Mouse (Mus musculus) liver, embryonic 14.5 days (tissue): ENCODE results near the gene Nadk. TPM values are rescaled to one million over a fixed set of nuclear protein-coding genes. Genes with fewer than 3 reads are reported as not detected.

Experiments used
- ATAC-seq: fragments of 200-750 bp; cut with Nextera tagmentation; 2 replicates; pipeline ENCODE4 v1.8.0; 2017; ENCODE audit warnings: moderate number of reproducible peaks, mild to moderate bottlenecking, moderate library complexity; ENCODE audit not compliant: insufficient read depth
- DNase-seq, 3 experiments: peaks; one replicate each; pipeline ENCODE4 v3.0.0-alpha.2; 2012 to 2013; ENCODE audit warnings: low read depth in 3 of 3, low spot score in 3 of 3
- H3K27ac ChIP-seq: fragments of 300-500 bp; sonication (generic); 2 replicates; pipeline ENCODE4 v1.5.1; 2014; ENCODE audit warnings: moderate library complexity, mild to moderate bottlenecking, control low read depth, inconsistent platforms
- H3K27me3 ChIP-seq: fragments of 300-500 bp; sonication (generic); 2 replicates; pipeline ENCODE4 v1.6.1; 2014; ENCODE audit warnings: mild to moderate bottlenecking, low read length, moderate library complexity; ENCODE audit not compliant: control insufficient read depth, insufficient read depth
- H3K36me3 ChIP-seq: fragments of 300-500 bp; sonication (generic); replicated peaks from 2 replicates; pipeline ENCODE4 v1.6.1; 2014; ENCODE audit warnings: low read depth; ENCODE audit not compliant: control insufficient read depth, insufficient read depth
- H3K4me1 ChIP-seq, 2 experiments: fragments of 200-500 bp in 1 of 2; fragments of 300-500 bp in 1 of 2; sonication (generic) in 1 of 2; replicated peaks; 2 replicates each; pipeline ENCODE4 v1.6.1; 2012 to 2014; ENCODE audit warnings: antibody characterized with exemption in 1 of 2, inconsistent platforms in 1 of 2, low read length in 1 of 2; ENCODE audit not compliant: control insufficient read depth in 2 of 2, insufficient read depth in 2 of 2
- H3K4me2 ChIP-seq: fragments of 300-500 bp; sonication (generic); 2 replicates; pipeline ENCODE4 v1.6.1; 2014; ENCODE audit warnings: low read depth, mild to moderate bottlenecking, control low read depth, moderate library complexity
- H3K4me3 ChIP-seq, 2 experiments: fragments of 200-500 bp in 1 of 2; fragments of 300-500 bp in 1 of 2; sonication (generic) in 1 of 2; 2 replicates each; pipeline ENCODE4 v1.5.1; 2012 to 2014; ENCODE audit warnings: low read depth in 2 of 2, low read length in 2 of 2, mild to moderate bottlenecking in 2 of 2, control low read depth in 1 of 2, inconsistent platforms in 1 of 2, moderate library complexity in 1 of 2; ENCODE audit not compliant: insufficient read depth in 1 of 2
- H3K9ac ChIP-seq: fragments of 300-500 bp; sonication (generic); replicated peaks from 2 replicates; pipeline ENCODE4 v1.6.1; 2014; ENCODE audit warnings: mild to moderate bottlenecking, control low read depth, moderate library complexity
- H3K9me3 ChIP-seq: fragments of 300-500 bp; sonication (generic); 2 replicates; pipeline ENCODE4 v1.6.1; 2016; ENCODE audit warnings: low read length, mixed read lengths; ENCODE audit not compliant: control insufficient read depth
- CTCF ChIP-seq: IDR thresholded peaks from 2 replicates; pipeline ENCODE4 v1.5.1; 2016; ENCODE audit warnings: antibody characterized with exemption, low read depth, control low read depth
- EP300 ChIP-seq: IDR thresholded peaks from 2 replicates; pipeline ENCODE4 v1.6.1; 2016; ENCODE audit warnings: antibody characterized with exemption, low read depth
- WGBS: fragments of 180-500 bp; shearing (Covaris S2); extraction: QIAGEN DNeasy Blood & Tissue Kit; methylation state at CpG from one replicate; pipeline ENCODE4 v1.1.7; 2014; ENCODE audit not compliant: insufficient replicate concordance; 5-methylcytosine and 5-hydroxymethylcytosine counted together
- polyA plus RNA-seq, 2 experiments: library from polyadenylated mRNA; depleted of rRNA in 1 of 2; stranded (reverse) in 1 of 2; unstranded in 1 of 2; fragments of >200 nt; fragmentation: Nextera tagmentation in 1 of 2; extraction: Ambion mirVana in 1 of 2; gene quantifications; 2 replicates each; pipeline versions ENCODE4 v1.2.1 to v1.2.3; 2012 to 2014

Nadk gene
- polyA plus RNA-seq, 2 experiments, result 32.2 to 40.2 TPM

- no peaks in the 10 kb centered on the region for H3K27me3 ChIP-seq
- H3K4me2 ChIP-seq, result no peak overlapping the region
- H3K4me3 ChIP-seq, result no peak overlapping the region
- no peaks in the 10 kb centered on the region; a peak in 1 of 4 replicates for H3K4me1 ChIP-seq
- DNase-seq (no peak), ATAC-seq (no peak)
- H3K9me3 ChIP-seq, result no peaks in the 10 kb centered on the region
- WGBS, result 69% methylated on average over 6 of the region's 6 CpGs
- TF ChIP-seq EP300 (no peak), CTCF (no peak)
- peaks cover 52% of the 10 kb centered on the region for H3K36me3 ChIP-seq
- no peak overlapping the region for H3K9ac ChIP-seq
- no peak overlapping the region for H3K27ac ChIP-seq
Measured at GRCm38 (mm10) chr4:155630267-155630666, 68.1 kb downstream of the Nadk start.

- H3K9ac ChIP-seq, result no peak overlapping the region
- H3K4me1 ChIP-seq, result no peaks in the 10 kb centered on the region
- DNase-seq (no peak), ATAC-seq (no peak)
- no peak overlapping the region for H3K4me3 ChIP-seq
- no peaks in the 10 kb centered on the region for H3K9me3 ChIP-seq
- TF ChIP-seq EP300 (no peak), CTCF (no peak)
- H3K36me3 ChIP-seq, result peaks cover 53% of the 10 kb centered on the region
- H3K27ac ChIP-seq, result no peak overlapping the region
- no peak overlapping the region for H3K4me2 ChIP-seq
- H3K27me3 ChIP-seq, result no peaks in the 10 kb centered on the region
Measured at GRCm38 (mm10) chr4:155635766-155636499, 73.8 kb downstream of the Nadk start.

Other genes with a start within 250 kb of the Nadk start
- 0.71 and 0.99 TPM in 2 replicates for gene Prkcz, start 201.0 kb upstream of the Nadk start, polyA plus RNA-seq (2012; rRNA removed)
- 1.3 and 1.7 TPM in 2 replicates for gene Prkcz, start 201.0 kb upstream of the Nadk start, polyA plus RNA-seq (2014; fragmentation: Nextera tagmentation; extraction: Ambion mirVana)
- 0.02 TPM in 1 of 2 replicates, not detected in the other for gene Gabrd, start 164.3 kb upstream of the Nadk start, polyA plus RNA-seq (2012; rRNA removed)
- gene Gabrd, start 164.3 kb upstream of the Nadk start, polyA plus RNA-seq (2014; fragmentation: Nextera tagmentation; extraction: Ambion mirVana), result not detected in 2 replicates
- 0.03 and 0.08 TPM in 2 replicates for gene Cfap74, start 153.2 kb upstream of the Nadk start, polyA plus RNA-seq (2012; rRNA removed)
- 0.08 TPM in 1 of 2 replicates, not detected in the other for gene Cfap74, start 153.2 kb upstream of the Nadk start, polyA plus RNA-seq (2014; fragmentation: Nextera tagmentation; extraction: Ambion mirVana)
- not detected in 2 replicates for gene Tmem52, start 93.3 kb upstream of the Nadk start, polyA plus RNA-seq (2012; rRNA removed)
- gene Tmem52, start 93.3 kb upstream of the Nadk start, polyA plus RNA-seq (2014; fragmentation: Nextera tagmentation; extraction: Ambion mirVana), result not detected in 2 replicates
- 92.8 and 127 TPM in 2 replicates for gene Gnb1, start 71.0 kb upstream of the Nadk start, polyA plus RNA-seq (2012; rRNA removed)
- 98.7 and 108 TPM in 2 replicates for gene Gnb1, start 71.0 kb upstream of the Nadk start, polyA plus RNA-seq (2014; fragmentation: Nextera tagmentation; extraction: Ambion mirVana)
- 4.1 and 4.2 TPM in 2 replicates for gene Slc35e2, start 39.0 kb downstream of the Nadk start, polyA plus RNA-seq (2012; rRNA removed)
- 6.7 and 7.9 TPM in 2 replicates for gene Slc35e2, start 39.0 kb downstream of the Nadk start, polyA plus RNA-seq (2014; fragmentation: Nextera tagmentation; extraction: Ambion mirVana)
- 12.6 and 21.4 TPM in 2 replicates for gene Cdk11b, start 62.5 kb downstream of the Nadk start, polyA plus RNA-seq (2012; rRNA removed)
- 16.3 and 19.4 TPM in 2 replicates for gene Cdk11b, start 62.5 kb downstream of the Nadk start, polyA plus RNA-seq (2014; fragmentation: Nextera tagmentation; extraction: Ambion mirVana)
- not detected in 2 replicates for gene Gm10563, start 83.0 kb downstream of the Nadk start, polyA plus RNA-seq (2012; rRNA removed)
- gene Gm10563, start 83.0 kb downstream of the Nadk start, polyA plus RNA-seq (2014; fragmentation: Nextera tagmentation; extraction: Ambion mirVana), result not detected in 2 replicates
- gene Mmp23, start 91.0 kb downstream of the Nadk start, polyA plus RNA-seq (2012; rRNA removed), result 3.4 and 5.4 TPM in 2 replicates
- gene Mmp23, start 91.0 kb downstream of the Nadk start, polyA plus RNA-seq (2014; fragmentation: Nextera tagmentation; extraction: Ambion mirVana), result 2.8 TPM in 2 replicates
- 4.8 and 4.9 TPM in 2 replicates for gene Mib2, start 106.8 kb downstream of the Nadk start, polyA plus RNA-seq (2012; rRNA removed)
- gene Mib2, start 106.8 kb downstream of the Nadk start, polyA plus RNA-seq (2014; fragmentation: Nextera tagmentation; extraction: Ambion mirVana), result 1.8 and 1.9 TPM in 2 replicates
- gene Fndc10, start 132.0 kb downstream of the Nadk start, polyA plus RNA-seq (2012; rRNA removed), result 0.58 and 0.87 TPM in 2 replicates
- gene Fndc10, start 132.0 kb downstream of the Nadk start, polyA plus RNA-seq (2014; fragmentation: Nextera tagmentation; extraction: Ambion mirVana), result 0.10 and 0.15 TPM in 2 replicates
- 38.6 and 39.5 TPM in 2 replicates for gene Ssu72, start 142.4 kb downstream of the Nadk start, polyA plus RNA-seq (2012; rRNA removed)
- gene Ssu72, start 142.4 kb downstream of the Nadk start, polyA plus RNA-seq (2014; fragmentation: Nextera tagmentation; extraction: Ambion mirVana), result 53.9 and 56.9 TPM in 2 replicates
- gene Tmem240, start 172.4 kb downstream of the Nadk start, polyA plus RNA-seq (2012; rRNA removed), result 0.06 and 0.17 TPM in 2 replicates
- gene Tmem240, start 172.4 kb downstream of the Nadk start, polyA plus RNA-seq (2014; fragmentation: Nextera tagmentation; extraction: Ambion mirVana), result 0.06 TPM in 1 of 2 replicates, not detected in the other
- 28.7 and 41.8 TPM in 2 replicates for gene Atad3a, start 198.7 kb downstream of the Nadk start, polyA plus RNA-seq (2012; rRNA removed)
- 31.2 and 38.7 TPM in 2 replicates for gene Atad3a, start 198.7 kb downstream of the Nadk start, polyA plus RNA-seq (2014; fragmentation: Nextera tagmentation; extraction: Ambion mirVana)
- gene Vwa1, start 212.3 kb downstream of the Nadk start, polyA plus RNA-seq (2012; rRNA removed), result 0.13 and 0.15 TPM in 2 replicates
- 0.14 and 0.19 TPM in 2 replicates for gene Vwa1, start 212.3 kb downstream of the Nadk start, polyA plus RNA-seq (2014; fragmentation: Nextera tagmentation; extraction: Ambion mirVana)
- 0.28 and 0.32 TPM in 2 replicates for gene Tmem88b, start 223.5 kb downstream of the Nadk start, polyA plus RNA-seq (2012; rRNA removed)
- gene Tmem88b, start 223.5 kb downstream of the Nadk start, polyA plus RNA-seq (2014; fragmentation: Nextera tagmentation; extraction: Ambion mirVana), result 0.04 and 0.11 TPM in 2 replicates
- 0.02 and 0.03 TPM in 2 replicates for gene Ankrd65, start 228.1 kb downstream of the Nadk start, polyA plus RNA-seq (2012; rRNA removed)
- gene Ankrd65, start 228.1 kb downstream of the Nadk start, polyA plus RNA-seq (2014; fragmentation: Nextera tagmentation; extraction: Ambion mirVana), result not detected in 2 replicates
- 41.6 and 62.8 TPM in 2 replicates for gene Mrpl20, start 240.5 kb downstream of the Nadk start, polyA plus RNA-seq (2012; rRNA removed)
- gene Mrpl20, start 240.5 kb downstream of the Nadk start, polyA plus RNA-seq (2014; fragmentation: Nextera tagmentation; extraction: Ambion mirVana), result 197 and 200 TPM in 2 replicates